ENCODE assay signal across 30 mouse cellular contexts in the genomic region with DNA sequence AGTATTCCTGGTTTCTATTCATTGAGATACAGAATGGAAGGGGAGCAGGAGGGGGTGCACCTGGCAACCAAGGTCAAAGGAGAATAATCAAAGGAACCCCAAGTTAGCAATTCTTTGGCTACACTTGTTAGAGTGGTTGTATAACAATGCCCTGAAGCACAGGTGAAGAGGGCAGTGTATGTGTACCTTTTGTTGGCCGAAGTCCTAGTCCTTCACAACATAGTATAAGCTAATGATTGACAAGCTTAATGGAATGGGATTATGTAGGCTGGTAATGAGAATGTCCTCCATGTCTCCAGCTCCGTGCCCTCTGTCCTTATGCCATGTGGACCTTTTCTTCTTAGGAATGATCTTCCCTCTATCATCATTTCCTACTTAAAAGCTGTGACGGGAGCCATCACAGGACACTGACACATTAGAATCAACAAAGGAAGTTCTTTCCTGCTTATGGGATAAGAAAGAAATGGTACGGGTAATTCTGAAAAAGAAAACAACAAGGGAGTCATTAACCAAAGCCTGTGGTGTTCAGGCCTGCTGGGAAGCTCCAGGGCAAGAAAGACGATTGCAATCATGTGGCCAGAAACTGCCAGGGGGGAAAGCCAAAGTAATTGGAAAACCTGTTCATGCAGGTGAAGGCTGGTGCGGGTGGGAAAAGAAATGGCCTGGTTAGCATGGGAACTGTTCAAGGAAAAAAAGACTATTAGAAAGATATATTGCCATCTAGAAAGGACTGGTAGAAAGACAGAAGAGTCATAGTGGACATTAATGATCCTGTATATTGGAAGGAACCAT. TPM values are rescaled to one million over a fixed set of nuclear protein-coding genes. Genes with fewer than 3 reads are reported as not detected.
A peak's percentile ranks its signal among the peaks of the same experiment; 100 is the strongest.
DNase-seq lines count a peak whose midpoint lies in the region; ATAC-seq and TF ChIP-seq lines count a peak whose summit lies in the region.
"Had no signal": no experiment of that assay in that cellular context is flagged by ENCODE, and none has a peak within 500 bp of the region (broad histone marks: within the 10 kb centered on the region; RNA-seq: fewer than 3 reads in every experiment).

No protein-coding gene starts in this region.

- H3K9me3 ChIP-seq in intestine, postnatal 0 days (ENCODE audit: control insufficient read depth): no peaks in the 10 kb centered on the region
- H3K9me3 ChIP-seq in kidney, postnatal 0 days (replicated peaks; ENCODE audit: low read length): no peaks in the 10 kb centered on the region
- no peaks in the 10 kb centered on the region for H3K9me3 ChIP-seq in liver, postnatal 0 days (ENCODE audit: low read length)
- H3K9me3 ChIP-seq in midbrain, embryonic 15.5 days: no peaks in the 10 kb centered on the region
- H3K9me3 ChIP-seq: heart, embryonic 10.5 days; hindbrain, embryonic 10.5 days; limb, embryonic 15.5 days had no signal

- H3K27ac ChIP-seq in intestine, postnatal 0 days (ENCODE audit: low read depth, low read length): no peak overlapping the region
- peak overlapping the region; percentile 63 for H3K27ac ChIP-seq in kidney, adult 2 months (ENCODE audit: insufficient read depth, low read depth, low read length)
- H3K27ac ChIP-seq in kidney, postnatal 0 days: peak overlapping the region; percentile 37
- H3K27ac ChIP-seq in liver, postnatal 0 days (ENCODE audit: low read depth): no peak overlapping the region; the same call in 1 of the 2 replicates
- H3K27ac ChIP-seq in midbrain, embryonic 15.5 days: no peak overlapping the region
- H3K27ac ChIP-seq: gastrocnemius, adult 2 months; heart, embryonic 10.5 days; hindbrain, embryonic 10.5 days; hindbrain, postnatal 0 days; limb, embryonic 15.5 days had no signal

- no peaks in the 10 kb centered on the region for H3K36me3 ChIP-seq in intestine, postnatal 0 days (ENCODE audit: control insufficient read depth, insufficient read depth)
- no peaks in the 10 kb centered on the region; the same call in 1 of the 2 replicates for H3K36me3 ChIP-seq in kidney, adult 2 months (ENCODE audit: control insufficient read depth, insufficient read depth, low read length)
- no peaks in the 10 kb centered on the region for H3K36me3 ChIP-seq in kidney, postnatal 0 days (ENCODE audit: insufficient read depth, low read length)
- H3K36me3 ChIP-seq in liver, postnatal 0 days (replicated peaks; ENCODE audit: insufficient read depth, low read length): no peaks in the 10 kb centered on the region
- H3K36me3 ChIP-seq in midbrain, embryonic 15.5 days (replicated peaks): no peaks in the 10 kb centered on the region
- H3K36me3 ChIP-seq: heart, embryonic 10.5 days; hindbrain, embryonic 10.5 days; limb, embryonic 15.5 days had no signal

- peaks cover 7% of the 10 kb centered on the region; the same call in 1 of the 2 replicates for H3K4me1 ChIP-seq in intestine, postnatal 0 days (replicated peaks; ENCODE audit: control insufficient read depth, insufficient read depth, low read length)
- peaks cover 9% of the 10 kb centered on the region; the same call in 1 of the 2 replicates for H3K4me1 ChIP-seq in kidney, adult 2 months (ENCODE audit: control insufficient read depth, insufficient read depth, low read length)
- H3K4me1 ChIP-seq in kidney, postnatal 0 days (replicated peaks; ENCODE audit: insufficient read depth, low read length): no peaks in the 10 kb centered on the region; the same call in none of the 2 replicates
- H3K4me1 ChIP-seq in liver, postnatal 0 days (ENCODE audit: insufficient read depth): peaks cover 16% of the 10 kb centered on the region
- H3K4me1 ChIP-seq in midbrain, embryonic 15.5 days: no peaks in the 10 kb centered on the region
- H3K4me1 ChIP-seq: heart, embryonic 10.5 days; hindbrain, embryonic 10.5 days had no signal

- H3K4me3 ChIP-seq in intestine, postnatal 0 days (ENCODE audit: low read depth, low read length): no peak overlapping the region
- no peak overlapping the region for H3K4me3 ChIP-seq in kidney, adult 2 months (ENCODE audit: insufficient read depth, low read depth, low read length)
- no peak overlapping the region for H3K4me3 ChIP-seq in kidney, postnatal 0 days (replicated peaks; ENCODE audit: low read depth, low read length)
- no peak overlapping the region for H3K4me3 ChIP-seq in liver, postnatal 0 days (ENCODE audit: low read depth, low read length)
- H3K4me3 ChIP-seq in midbrain, embryonic 15.5 days: no peak overlapping the region
- H3K4me3 ChIP-seq: gastrocnemius, adult 2 months; heart, embryonic 10.5 days; hindbrain, embryonic 10.5 days; limb, embryonic 15.5 days had no signal

- ATAC-seq in intestine, postnatal 0 days: peak; percentile 77; the same call in 1 of the 2 replicates
- ATAC-seq in kidney, postnatal 0 days (replicated peaks; ENCODE audit: low FRiP score, low read depth): peak; percentile 90
- peak; percentile 87 for ATAC-seq in liver, postnatal 0 days
- ATAC-seq in midbrain, embryonic 15.5 days (replicated peaks): no peak
- ATAC-seq: hindbrain, postnatal 0 days; midbrain, embryonic 16.5 days had no signal

- TF ChIP-seq EP300 in liver, postnatal 0 days (IDR thresholded peaks at IDR 0.05; ENCODE audit: low read depth): no peak

- no peak for TF ChIP-seq POLR2A in kidney, adult 2 months (IDR thresholded peaks at IDR 0.05; ENCODE audit: low read depth, low read length)

- no peak for TF ChIP-seq CTCF in intestine, postnatal 0 days (IDR thresholded peaks at IDR 0.05; ENCODE audit: low read depth)
- TF ChIP-seq CTCF in kidney, adult 2 months (conservative IDR thresholded peaks at IDR 0.05; ENCODE audit: insufficient read depth, insufficient read length, low read depth, low read length): no peak
- TF ChIP-seq CTCF in kidney, postnatal 0 days (IDR thresholded peaks at IDR 0.05; ENCODE audit: low read depth): no peak
- no peak for TF ChIP-seq CTCF in liver, postnatal 0 days (IDR thresholded peaks at IDR 0.05; ENCODE audit: low read depth)

- DNase-seq in kidney, adult 2 months: peak; percentile 75
- DNase-seq in kidney, postnatal 0 days (ENCODE audit: low spot score): no peak
- DNase-seq in liver, postnatal 0 days: no peak
- DNase-seq in heart, postnatal 10 days: no peak
- no peak for DNase-seq in urinary bladder, postnatal 4 days (ENCODE audit: low spot score in 2 of 2)
- DNase-seq: adrenal gland, adult 2 months; cerebellum, adult 11-12 months; cerebellum, postnatal 10 days; gastrocnemius, adult 2 months; left cerebral cortex, postnatal 4 days; lung, postnatal 4 days; thymus, postnatal 14 days had no signal

- no peaks in the 10 kb centered on the region for H3K27me3 ChIP-seq in intestine, postnatal 0 days (replicated peaks; ENCODE audit: control insufficient read depth, insufficient read depth, low read length)
- H3K27me3 ChIP-seq in kidney, adult 2 months (replicated peaks; ENCODE audit: control insufficient read depth, insufficient read depth, low read length): no peaks in the 10 kb centered on the region
- H3K27me3 ChIP-seq in kidney, postnatal 0 days (ENCODE audit: insufficient read depth, low read length): no peaks in the 10 kb centered on the region
- H3K27me3 ChIP-seq in liver, postnatal 0 days (ENCODE audit: insufficient read depth, low read length): no peaks in the 10 kb centered on the region
- no peaks in the 10 kb centered on the region for H3K27me3 ChIP-seq in midbrain, embryonic 15.5 days (replicated peaks)
- H3K27me3 ChIP-seq: limb, embryonic 15.5 days had no signal

- intact Hi-C loops in heart, postnatal 10 days (cut with DNase I): no loop called here

- 56% methylated on average over 6 of the region's 6 CpGs for WGBS in intestine, postnatal 0 days
- 40% methylated on average over 6 of the region's 6 CpGs for WGBS in kidney, adult 2 months
- WGBS in kidney, postnatal 0 days: 55% methylated on average over 6 of the region's 6 CpGs
- WGBS in liver, postnatal 0 days (ENCODE audit: insufficient replicate concordance): 64% methylated on average over 6 of the region's 6 CpGs
- 74% methylated on average over 6 of the region's 6 CpGs for WGBS in midbrain, embryonic 15.5 days

- no peak overlapping the region for H3K9ac ChIP-seq in intestine, postnatal 0 days (ENCODE audit: low read depth, low read length)
- H3K9ac ChIP-seq in kidney, postnatal 0 days (ENCODE audit: low read depth, low read length): no peak overlapping the region
- no peak overlapping the region for H3K9ac ChIP-seq in liver, postnatal 0 days (replicated peaks)
- no peak overlapping the region for H3K9ac ChIP-seq in midbrain, embryonic 15.5 days
- H3K9ac ChIP-seq: limb, embryonic 15.5 days had no signal

- no peak overlapping the region for H3K4me2 ChIP-seq in intestine, postnatal 0 days (replicated peaks; ENCODE audit: low read depth)
- no peak overlapping the region for H3K4me2 ChIP-seq in kidney, postnatal 0 days (ENCODE audit: low read length)
- no peak overlapping the region for H3K4me2 ChIP-seq in liver, postnatal 0 days (ENCODE audit: low read depth, low read length)
- H3K4me2 ChIP-seq in midbrain, embryonic 15.5 days: no peak overlapping the region
- H3K4me2 ChIP-seq: limb, embryonic 15.5 days had no signal

RNA-seq across cellular contexts. Expression of gene Tmem52b, which starts 2.0 kb away (rescaled TPM):
- polyA plus RNA-seq in intestine, postnatal 0 days (2015; fragmentation: Nextera tagmentation; extraction: Ambion mirVana): 0.08 and 0.18 TPM in 2 replicates
- 124 and 212 TPM in 2 replicates for polyA plus RNA-seq in kidney, adult 2 months (2012; rRNA removed)
- polyA plus RNA-seq in kidney, postnatal 0 days (2015; fragmentation: Nextera tagmentation; extraction: Ambion mirVana): 96.6 and 98.5 TPM in 2 replicates
- not detected in 2 replicates for polyA plus RNA-seq in liver, postnatal 0 days (2015; fragmentation: Nextera tagmentation; extraction: Ambion mirVana)
- polyA plus RNA-seq in midbrain, embryonic 15.5 days (2015; fragmentation: Nextera tagmentation; extraction: Ambion mirVana): 0.32 TPM in 1 of 2 replicates, not detected in the other
- total RNA-seq in heart, postnatal 10 days (2021): not detected
- total RNA-seq: adrenal gland, adult 2 months; gastrocnemius, adult 2 months; layer of hippocampus, postnatal 14 days; left cerebral cortex, adult 8-10 months; left cerebral cortex, postnatal 4 days; megakaryocyte-erythroid progenitor cell, adult 5-6 weeks; MEL had no signal
- polyA plus RNA-seq: adrenal gland, adult 2 months; cortical plate, adult 2 months; embryonic facial prominence, embryonic 11.5 days; forebrain, embryonic 11.5 days; heart, embryonic 10.5 days; hindbrain, embryonic 10.5 days; hindbrain, postnatal 0 days; large intestine, adult 2 months; midbrain, embryonic 16.5 days; neural tube, embryonic 14.5 days; spleen, adult 2 months; testis, adult 2 months had no signal

RNA-seq across cellular contexts. Expression of gene Olr1, which starts 3.4 kb away (rescaled TPM):
- 0.07 and 0.13 TPM in 2 replicates for polyA plus RNA-seq in intestine, postnatal 0 days (2015; fragmentation: Nextera tagmentation; extraction: Ambion mirVana)
- 0.03 and 0.17 TPM in 2 replicates for polyA plus RNA-seq in kidney, adult 2 months (2012; rRNA removed)
- not detected in 2 replicates for polyA plus RNA-seq in kidney, postnatal 0 days (2015; fragmentation: Nextera tagmentation; extraction: Ambion mirVana)
- polyA plus RNA-seq in liver, postnatal 0 days (2015; fragmentation: Nextera tagmentation; extraction: Ambion mirVana): 0.56 and 0.70 TPM in 2 replicates
- polyA plus RNA-seq in midbrain, embryonic 15.5 days (2015; fragmentation: Nextera tagmentation; extraction: Ambion mirVana): not detected in 2 replicates
- total RNA-seq in heart, postnatal 10 days (2021): under 1 TPM; 0.07 to 0.17 TPM
- total RNA-seq: gastrocnemius, adult 2 months; hindbrain, postnatal 0 days; layer of hippocampus, postnatal 14 days; left cerebral cortex, postnatal 4 days; MEL had no signal
- polyA plus RNA-seq: adrenal gland, adult 2 months; cortical plate, adult 2 months; forebrain, embryonic 11.5 days; hindbrain, embryonic 10.5 days; large intestine, adult 2 months; limb, embryonic 15.5 days; midbrain, embryonic 16.5 days; neural tube, embryonic 14.5 days had no signal

RNA-seq across cellular contexts. Expression of gene Gabarapl1, which starts 22.6 kb away (rescaled TPM):
- polyA plus RNA-seq in intestine, postnatal 0 days (2015; fragmentation: Nextera tagmentation; extraction: Ambion mirVana): 30.7 and 31.8 TPM in 2 replicates
- 648 and 804 TPM in 2 replicates for polyA plus RNA-seq in kidney, adult 2 months (2012; rRNA removed)
- polyA plus RNA-seq in kidney, postnatal 0 days (2015; fragmentation: Nextera tagmentation; extraction: Ambion mirVana): 126 and 139 TPM in 2 replicates
- 37.3 and 38.5 TPM in 2 replicates for polyA plus RNA-seq in liver, postnatal 0 days (2015; fragmentation: Nextera tagmentation; extraction: Ambion mirVana)
- 201 TPM in 2 replicates for polyA plus RNA-seq in midbrain, embryonic 15.5 days (2015; fragmentation: Nextera tagmentation; extraction: Ambion mirVana)
- 10 to 100 TPM; 62.1 to 72.6 TPM for total RNA-seq in heart, postnatal 10 days (2021)

RNA-seq across cellular contexts. Expression of gene Clec1a, which starts 58.5 kb away (rescaled TPM):
- polyA plus RNA-seq in intestine, postnatal 0 days (2015; fragmentation: Nextera tagmentation; extraction: Ambion mirVana): 1.8 and 2.7 TPM in 2 replicates
- 2.6 and 2.8 TPM in 2 replicates for polyA plus RNA-seq in kidney, adult 2 months (2012; rRNA removed)
- polyA plus RNA-seq in kidney, postnatal 0 days (2015; fragmentation: Nextera tagmentation; extraction: Ambion mirVana): 10.3 and 10.6 TPM in 2 replicates
- 0.65 and 1.0 TPM in 2 replicates for polyA plus RNA-seq in liver, postnatal 0 days (2015; fragmentation: Nextera tagmentation; extraction: Ambion mirVana)
- 1.6 TPM in 2 replicates for polyA plus RNA-seq in midbrain, embryonic 15.5 days (2015; fragmentation: Nextera tagmentation; extraction: Ambion mirVana)
- 10 to 100 TPM; 16.3 to 16.7 TPM for total RNA-seq in heart, postnatal 10 days (2021)
- total RNA-seq: megakaryocyte-erythroid progenitor cell, adult 5-6 weeks; MEL had no signal

Comparison
In these comparisons a context has a peak if more than half of its experiments do, and no peak if none do; other contexts are left out.
1. H3K27ac ChIP-seq: peak in kidney, adult 2 months (single experiment) and kidney, postnatal 0 days (single experiment); none in intestine, postnatal 0 days (single experiment), liver, postnatal 0 days (single experiment) and midbrain, embryonic 15.5 days (single experiment).
2. RNA of gene Tmem52b, which starts 2.0 kb away (polyA plus RNA-seq): 124 to 212 TPM in kidney, adult 2 months and 96.6 to 98.5 TPM in kidney, postnatal 0 days; 0.32 TPM in midbrain, embryonic 15.5 days, 0.08 to 0.18 TPM in intestine, postnatal 0 days and not detected in liver, postnatal 0 days; every median in the first group is over 10 times any median in the second.